ENCODE assay signal across 23 mouse cellular contexts in genomic region chr15:3501683-3502082, GRCm38 (mm10).
A peak's percentile ranks its signal among the peaks of the same experiment; 100 is the strongest.
DNase-seq lines count a peak whose midpoint lies in the region; ATAC-seq and TF ChIP-seq lines count a peak whose summit lies in the region.
"Had no signal": no experiment of that assay in that cellular context is flagged by ENCODE, and none has a peak within 500 bp of the region (broad histone marks: within the 10 kb centered on the region; RNA-seq: fewer than 3 reads in every experiment).

No protein-coding gene starts in this region.

- 50% methylated on average over 3 of the region's 3 CpGs for WGBS in kidney, adult 2 months
- WGBS in kidney, embryonic 15.5 days, result 68% methylated on average over 3 of the region's 3 CpGs

- H3K4me1 ChIP-seq in kidney, adult 2 months (ENCODE audit: control insufficient read depth, insufficient read depth, low read length), result peaks cover 20% of the 10 kb centered on the region
- 0 out of 2 replicates have a peak, but pooled peaks cover 2% of the 10 kb centered on the region for H3K4me1 ChIP-seq in kidney, embryonic 15.5 days
- H3K4me1 ChIP-seq: liver, embryonic 13.5 days; midbrain, embryonic 12.5 days; neural tube, embryonic 12.5 days had no signal

- no peak overlapping the region for H3K9ac ChIP-seq in kidney, embryonic 15.5 days
- H3K9ac ChIP-seq: forebrain, postnatal 0 days; liver, embryonic 13.5 days; midbrain, embryonic 12.5 days; neural tube, embryonic 12.5 days had no signal

- no peak for ATAC-seq in kidney, embryonic 15.5 days (replicated peaks; ENCODE audit: low FRiP score)
- ATAC-seq: forebrain, postnatal 0 days; hindbrain, postnatal 0 days had no signal

- TF ChIP-seq CTCF in kidney, adult 2 months (conservative IDR thresholded peaks at IDR 0.05; ENCODE audit: insufficient read depth, insufficient read length, low read depth, low read length), result no peak

- no peaks in the 10 kb centered on the region for H3K9me3 ChIP-seq in kidney, embryonic 15.5 days (replicated peaks)
- H3K9me3 ChIP-seq: liver, embryonic 13.5 days; midbrain, embryonic 12.5 days; neural tube, embryonic 12.5 days had no signal

- H3K36me3 ChIP-seq in kidney, adult 2 months (ENCODE audit: control insufficient read depth, insufficient read depth, low read length), result no peaks in the 10 kb centered on the region
- no peaks in the 10 kb centered on the region for H3K36me3 ChIP-seq in kidney, embryonic 15.5 days
- H3K36me3 ChIP-seq: liver, embryonic 13.5 days; midbrain, embryonic 12.5 days; neural tube, embryonic 12.5 days had no signal

- DNase-seq in heart, adult 11 months, result peak; percentile 84
- DNase-seq in heart, adult 8-10 months (ENCODE audit: low spot score), result no peak
- peak; percentile 67 for DNase-seq in kidney, adult 2 months
- peak; percentile 87 for DNase-seq in fat pad, adult 2 months (ENCODE audit: extremely low read depth, low read depth, low spot score)
- DNase-seq in kidney, postnatal 14 days, result peak; percentile 41
- no peak for DNase-seq in neural tube, embryonic 10.5 days (ENCODE audit: extremely low spot score, low spot score)
- no peak for DNase-seq in left cerebral cortex, adult 9 months (ENCODE audit: low spot score in 2 of 2)
- DNase-seq: adrenal gland, postnatal 25 days; cerebellum, adult 8-10 months; cerebellum, postnatal 36 days; forebrain, postnatal 0 days; gastrocnemius, postnatal 36 days; layer of hippocampus, adult 9-11 months; left cerebral cortex, postnatal 4 days; liver, embryonic 13.5 days; lung, adult 2 months; right cerebral cortex, postnatal 14 days; thymus, postnatal 14 days had no signal

- no peak for TF ChIP-seq POLR2A in kidney, adult 2 months (IDR thresholded peaks at IDR 0.05; ENCODE audit: low read depth, low read length)

- H3K27ac ChIP-seq in kidney, adult 2 months (ENCODE audit: insufficient read depth, low read depth, low read length), result peak overlapping the region; percentile 64; the same call in 1 of the 2 replicates
- H3K27ac ChIP-seq in kidney, embryonic 15.5 days, result no peak overlapping the region
- H3K27ac ChIP-seq: hindbrain, postnatal 0 days; liver, embryonic 13.5 days; midbrain, embryonic 12.5 days; neural tube, embryonic 12.5 days had no signal

- no peak overlapping the region for H3K4me3 ChIP-seq in kidney, adult 2 months (ENCODE audit: insufficient read depth, low read depth, low read length)
- H3K4me3 ChIP-seq in kidney, embryonic 15.5 days (replicated peaks), result no peak overlapping the region
- H3K4me3 ChIP-seq: liver, embryonic 13.5 days; midbrain, embryonic 12.5 days; neural tube, embryonic 12.5 days had no signal

- H3K4me2 ChIP-seq in kidney, embryonic 15.5 days, result no peak overlapping the region
- H3K4me2 ChIP-seq: heart, embryonic 11.5 days; liver, embryonic 13.5 days; midbrain, embryonic 12.5 days; neural tube, embryonic 12.5 days had no signal

- H3K27me3 ChIP-seq in kidney, adult 2 months (replicated peaks; ENCODE audit: control insufficient read depth, insufficient read depth, low read length), result no peaks in the 10 kb centered on the region
- no peaks in the 10 kb centered on the region for H3K27me3 ChIP-seq in kidney, embryonic 15.5 days
- H3K27me3 ChIP-seq: liver, embryonic 13.5 days; midbrain, embryonic 12.5 days; neural tube, embryonic 12.5 days had no signal

Comparison
In these comparisons a context has a peak if more than half of its experiments do, and no peak if none do; other contexts are left out.
1. DNase-seq: peak in heart, adult 11 months (single experiment), kidney, adult 2 months (single experiment), fat pad, adult 2 months (single experiment) and kidney, postnatal 14 days (single experiment); none in heart, adult 8-10 months (single experiment), neural tube, embryonic 10.5 days (single experiment) and left cerebral cortex, adult 9 months (0 of 2).